Mouse (Mus musculus) erythroblast, embryonic 14.5 days (primary cell): ENCODE measurements around the gene Ccdc127.

ENCODE experiments used
- GATA1 ChIP-seq: IDR thresholded peaks from 2 replicates; pipeline ENCODE4 v1.6.1; 2012; ENCODE audit warnings: low read length, inconsistent platforms, mixed read lengths
- TAL1 ChIP-seq: IDR thresholded peaks from 3 replicates; pipeline ENCODE4 v1.6.1; 2012; ENCODE audit warnings: low read length, inconsistent platforms, mixed read lengths

DNA sequence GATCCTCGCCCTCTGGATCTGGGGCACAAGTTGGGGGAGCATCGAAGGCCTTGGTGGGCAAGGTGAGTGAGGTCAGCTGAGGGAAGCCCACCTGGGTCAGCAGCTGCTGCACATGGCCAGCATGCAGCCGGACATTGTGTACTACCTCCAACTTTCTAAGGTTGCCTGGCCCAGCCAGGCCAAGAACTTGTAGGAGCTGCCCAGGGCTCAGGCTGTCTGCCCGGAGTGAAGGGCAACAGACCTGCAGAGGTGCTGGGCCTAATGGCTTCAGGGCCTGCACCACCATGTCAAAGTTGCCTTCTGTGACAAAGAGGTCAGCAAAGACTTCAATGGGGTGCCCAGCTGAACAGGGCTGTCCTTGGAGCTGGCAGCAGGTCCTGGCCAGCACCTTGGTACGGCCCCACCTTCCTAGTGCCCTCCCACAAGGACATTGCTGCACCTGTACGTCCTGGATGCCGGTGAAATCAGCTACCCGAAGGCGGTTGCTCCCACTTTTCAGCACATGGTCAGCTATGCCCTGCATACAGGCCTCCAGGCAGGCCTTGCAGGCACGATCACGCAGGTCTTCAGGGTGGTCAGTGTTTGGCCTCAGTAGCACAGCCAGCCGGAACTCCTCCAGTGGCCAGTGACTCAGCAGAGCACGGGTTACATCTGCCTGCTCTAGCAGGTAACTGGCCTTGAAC is 13.2 kb downstream of the Ccdc127 start:
- TF ChIP-seq GATA1 (no peak), TAL1 (no peak)
